Mouse (Mus musculus) forebrain, embryonic 15.5 days (tissue): Measurements from ENCODE around the gene Rabep1. TPM values are rescaled to one million over a fixed set of nuclear protein-coding genes. Genes with fewer than 3 reads are reported as not detected.
A peak's percentile ranks its signal among the peaks of the same experiment; 100 is the strongest.
"Not testable (repeated sequence)": the region's sequence is repeated elsewhere in the genome, so short reads cannot be mapped to it uniquely, and the experiment has no call there.

Experiments used
- ATAC-seq: fragments of 200-750 bp; cut with Nextera tagmentation; replicated peaks from 2 replicates; pipeline ENCODE4 v1.8.0; 2017; ENCODE audit warnings: mild to moderate bottlenecking, moderate TSS enrichment, moderate library complexity
- H3K27ac ChIP-seq: fragments of 300-500 bp; sonication (generic); replicated peaks from 2 replicates; pipeline ENCODE4 v1.5.1; 2015; ENCODE audit warnings: mild to moderate bottlenecking, inconsistent platforms
- H3K27me3 ChIP-seq: fragments of 300-500 bp; sonication (generic); 2 replicates; pipeline ENCODE4 v1.6.1; 2015; ENCODE audit warnings: inconsistent platforms
- H3K36me3 ChIP-seq: fragments of 300-500 bp; sonication (generic); 2 replicates; pipeline ENCODE4 v1.6.1; 2015; ENCODE audit warnings: mild to moderate bottlenecking, inconsistent platforms
- H3K4me1 ChIP-seq: fragments of 300-500 bp; sonication (generic); 2 replicates; pipeline ENCODE4 v1.6.1; 2015; ENCODE audit warnings: inconsistent platforms
- H3K4me2 ChIP-seq: fragments of 300-500 bp; sonication (generic); replicated peaks from 2 replicates; pipeline ENCODE4 v1.6.1; 2015; ENCODE audit warnings: mild to moderate bottlenecking, inconsistent platforms
- H3K4me3 ChIP-seq: fragments of 300-500 bp; sonication (generic); 2 replicates; pipeline ENCODE4 v1.5.1; 2015; ENCODE audit warnings: mild to moderate bottlenecking, inconsistent platforms
- H3K9ac ChIP-seq: fragments of 300-500 bp; sonication (generic); replicated peaks from 2 replicates; pipeline ENCODE4 v1.6.1; 2015; ENCODE audit warnings: mild to moderate bottlenecking, inconsistent platforms
- H3K9me3 ChIP-seq: fragments of 300-500 bp; sonication (generic); 2 replicates; pipeline ENCODE4 v1.6.1; 2016; ENCODE audit warnings: inconsistent platforms
- WGBS: fragments of 180-500 bp; shearing (Covaris S2); methylation state at CpG from one replicate; pipeline ENCODE4 v1.1.7; 2015; ENCODE audit warnings: mixed read lengths; 5-methylcytosine and 5-hydroxymethylcytosine counted together
- polyA plus RNA-seq: library from polyadenylated mRNA; unstranded; fragments of >200 nt; fragmentation: Nextera tagmentation; extraction: Ambion mirVana; gene quantifications from 2 replicates; pipeline ENCODE4 v1.2.1, GENCODE M21; 2015

Gene Rabep1
- polyA plus RNA-seq, 1 experiment from 2014 or later = 85.1 TPM

- H3K4me1 ChIP-seq = no peaks in the 10 kb centered on the region
- no peak overlapping the region for H3K27ac ChIP-seq
- no peaks in the 10 kb centered on the region for H3K9me3 ChIP-seq
- no peak overlapping the region for H3K4me2 ChIP-seq
- H3K27me3 ChIP-seq = no peaks in the 10 kb centered on the region
- no peak overlapping the region for H3K4me3 ChIP-seq
- 91% methylated on average over 3 of the region's 3 CpGs for WGBS
- no peak for ATAC-seq
- no peaks in the 10 kb centered on the region for H3K36me3 ChIP-seq
- H3K9ac ChIP-seq = no peak overlapping the region
Measured at GRCm38 (mm10) chr11:70837031-70837430, 7.5 kb upstream of the Rabep1 start.

GRCm38 (mm10) chr11:70838610-70839009 lies 6.0 kb upstream of the Rabep1 start:
- 84% methylated on average over 2 of the region's 2 CpGs for WGBS

GRCm38 (mm10) chr11:70842983-70843382 lies 1.6 kb upstream of the Rabep1 start:
- H3K4me2 ChIP-seq = no peak overlapping the region
- H3K36me3 ChIP-seq = no peaks in the 10 kb centered on the region
- no peak overlapping the region for H3K9ac ChIP-seq
- H3K27ac ChIP-seq = no peak overlapping the region
- no peak for ATAC-seq
- peaks cover 25% of the 10 kb centered on the region for H3K4me1 ChIP-seq
- 64% methylated on average over 4 of the region's 4 CpGs for WGBS
- H3K9me3 ChIP-seq = no peaks in the 10 kb centered on the region
- no peaks in the 10 kb centered on the region for H3K27me3 ChIP-seq
- H3K4me3 ChIP-seq = no peak overlapping the region

More at GRCm38 (mm10) chr11:70838610-70839009, 6.0 kb upstream of the Rabep1 start:
- H3K36me3 ChIP-seq = no peaks in the 10 kb centered on the region
- no peak overlapping the region for H3K27ac ChIP-seq
- H3K9me3 ChIP-seq = no peaks in the 10 kb centered on the region
- no peak overlapping the region for H3K4me2 ChIP-seq
- no peak for ATAC-seq
- H3K9ac ChIP-seq = no peak overlapping the region
- H3K27me3 ChIP-seq = no peaks in the 10 kb centered on the region
- no peak overlapping the region for H3K4me3 ChIP-seq
- H3K4me1 ChIP-seq = no peaks in the 10 kb centered on the region

GRCm38 (mm10) chr11:70843701-70844551 lies 652 bp upstream of the Rabep1 start:
- ATAC-seq = peak; percentile 20; the same call in 1 of the 2 replicates
- H3K4me2 ChIP-seq = peak overlapping the region; percentile 60
- H3K4me1 ChIP-seq = peaks cover 25% of the 10 kb centered on the region
- H3K36me3 ChIP-seq = no peaks in the 10 kb centered on the region
- no peak overlapping the region for H3K27ac ChIP-seq
- no peaks in the 10 kb centered on the region for H3K27me3 ChIP-seq
- H3K9me3 ChIP-seq = no peaks in the 10 kb centered on the region
- peak overlapping the region; percentile 59 for H3K4me3 ChIP-seq
- WGBS = 20% methylated on average over 12 of the region's 12 CpGs
- H3K9ac ChIP-seq = peak overlapping the region; percentile 34; the same call in 1 of the 2 replicates

GRCm38 (mm10) chr11:70845457-70845978 lies 940 bp downstream of the Rabep1 start:
- Histone ChIP-seq H3K4me1 (peaks cover 25% of the 10 kb centered on the region), H3K36me3 (no peaks in the 10 kb centered on the region), H3K9ac (peak overlapping the region; percentile 80), H3K4me3 (peak overlapping the region; percentile 59), H3K27ac (0 out of 2 replicates have a peak overlapping the region, but pooled peaks have one; percentile 83), H3K9me3 (no peaks in the 10 kb centered on the region), H3K27me3 (no peaks in the 10 kb centered on the region), H3K4me2 (peak overlapping the region; percentile 60)
- 5% methylated on average over 19 of the region's 19 CpGs for WGBS
- no peak for ATAC-seq

GRCm38 (mm10) chr11:70846029-70846428 lies 1.5 kb downstream of the Rabep1 start:
- H3K27ac ChIP-seq = no peak overlapping the region
- H3K9me3 ChIP-seq = no peaks in the 10 kb centered on the region
- H3K4me1 ChIP-seq = peaks cover 25% of the 10 kb centered on the region
- no peaks in the 10 kb centered on the region for H3K36me3 ChIP-seq
- no peaks in the 10 kb centered on the region for H3K27me3 ChIP-seq
- peak overlapping the region; percentile 59 for H3K4me3 ChIP-seq
- no peak for ATAC-seq
- peak overlapping the region; percentile 60 for H3K4me2 ChIP-seq
- WGBS = 41% methylated on average over 2 of the region's 2 CpGs
- H3K9ac ChIP-seq = peak overlapping the region; percentile 80; the same call in 1 of the 2 replicates

- ATAC-seq = no peak
- WGBS = 88% methylated on average over 1 of the region's 1 CpGs
Measured at GRCm38 (mm10) chr11:70860371-70860770, 15.8 kb downstream of the Rabep1 start.

GRCm38 (mm10) chr11:70863204-70863603 lies 18.6 kb downstream of the Rabep1 start:
- not testable (repeated sequence) for H3K4me1 ChIP-seq, H3K9ac ChIP-seq, ATAC-seq, H3K27ac ChIP-seq, H3K27me3 ChIP-seq, H3K36me3 ChIP-seq, H3K9me3 ChIP-seq, H3K4me3 ChIP-seq, H3K4me2 ChIP-seq
- 97% methylated on average over 2 of the region's 2 CpGs for WGBS

More at GRCm38 (mm10) chr11:70860371-70860770, 15.8 kb downstream of the Rabep1 start:
- Histone ChIP-seq H3K9ac (no peak overlapping the region), H3K4me3 (no peak overlapping the region), H3K9me3 (no peaks in the 10 kb centered on the region), H3K27ac (no peak overlapping the region), H3K4me2 (no peak overlapping the region), H3K36me3 (no peaks in the 10 kb centered on the region), H3K4me1 (no peaks in the 10 kb centered on the region), H3K27me3 (no peaks in the 10 kb centered on the region)

GRCm38 (mm10) chr11:70865223-70865622 lies 20.6 kb downstream of the Rabep1 start:
- no peak for ATAC-seq
- Histone ChIP-seq H3K9ac (no peak overlapping the region), H3K27ac (no peak overlapping the region), H3K4me1 (peaks cover under 1% of the 10 kb centered on the region; the same call in 1 of the 2 replicates), H3K36me3 (no peaks in the 10 kb centered on the region), H3K4me2 (no peak overlapping the region), H3K4me3 (no peak overlapping the region), H3K27me3 (no peaks in the 10 kb centered on the region), H3K9me3 (no peaks in the 10 kb centered on the region)
- 90% methylated on average over 2 of the region's 2 CpGs for WGBS

- Histone ChIP-seq H3K27me3 (no peaks in the 10 kb centered on the region), H3K4me3 (no peak overlapping the region), H3K9ac (no peak overlapping the region), H3K27ac (no peak overlapping the region), H3K4me1 (peaks cover 3% of the 10 kb centered on the region), H3K9me3 (no peaks in the 10 kb centered on the region), H3K36me3 (no peaks in the 10 kb centered on the region), H3K4me2 (no peak overlapping the region)
- ATAC-seq = no peak
- 95% methylated on average over 3 of the region's 3 CpGs for WGBS
Measured at GRCm38 (mm10) chr11:70869263-70869662, 24.7 kb downstream of the Rabep1 start.

GRCm38 (mm10) chr11:70869811-70870210 lies 25.2 kb downstream of the Rabep1 start:
- H3K36me3 ChIP-seq = no peaks in the 10 kb centered on the region
- WGBS = 92% methylated on average over 2 of the region's 2 CpGs
- no peak for ATAC-seq
- H3K27ac ChIP-seq = no peak overlapping the region
- H3K4me3 ChIP-seq = no peak overlapping the region
- H3K4me1 ChIP-seq = peaks cover 3% of the 10 kb centered on the region
- no peak overlapping the region for H3K4me2 ChIP-seq
- H3K9ac ChIP-seq = no peak overlapping the region
- no peaks in the 10 kb centered on the region for H3K27me3 ChIP-seq
- no peaks in the 10 kb centered on the region for H3K9me3 ChIP-seq

GRCm38 (mm10) chr11:70870407-70870806 lies 25.8 kb downstream of the Rabep1 start:
- no peak overlapping the region for H3K9ac ChIP-seq
- no peak overlapping the region for H3K27ac ChIP-seq
- H3K4me1 ChIP-seq = peaks cover 3% of the 10 kb centered on the region
- H3K36me3 ChIP-seq = no peaks in the 10 kb centered on the region
- H3K9me3 ChIP-seq = no peaks in the 10 kb centered on the region
- no peaks in the 10 kb centered on the region for H3K27me3 ChIP-seq
- no peak for ATAC-seq
- H3K4me2 ChIP-seq = no peak overlapping the region
- WGBS = 89% methylated on average over 1 of the region's 1 CpGs
- H3K4me3 ChIP-seq = no peak overlapping the region
